Mouse (Mus musculus) liver, embryonic 14.5 days (tissue): ENCODE data around the gene Znhit3.

Source experiments
- CTCF ChIP-seq: IDR thresholded peaks from 2 replicates; pipeline ENCODE4 v1.5.1; 2016; ENCODE audit warnings: antibody characterized with exemption, low read depth, control low read depth
- EP300 ChIP-seq: IDR thresholded peaks from 2 replicates; pipeline ENCODE4 v1.6.1; 2016; ENCODE audit warnings: antibody characterized with exemption, low read depth

DNA sequence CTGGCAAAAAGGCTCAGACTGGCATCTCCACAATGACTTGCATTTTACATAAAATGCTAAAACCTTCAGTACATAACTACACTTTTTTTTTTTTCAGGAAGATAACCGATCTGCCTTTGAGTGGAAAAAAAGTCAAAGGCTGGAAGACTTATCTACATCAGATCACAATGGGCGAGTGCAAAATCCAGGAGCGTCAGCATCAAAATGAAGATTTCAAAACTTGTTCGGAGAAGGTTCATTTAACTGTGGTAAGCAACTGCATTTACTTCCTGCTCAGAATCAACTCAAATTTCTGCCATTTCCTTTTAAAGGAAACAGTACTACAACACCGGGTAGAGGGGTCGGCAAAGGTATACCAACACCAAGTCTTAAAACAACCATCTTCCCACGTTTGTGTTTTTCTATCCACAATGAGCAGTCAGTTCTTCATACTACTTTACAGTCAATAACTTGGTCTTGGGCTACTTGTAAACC is 47.3 kb downstream of the Znhit3 start:
- TF ChIP-seq CTCF, result no peak
- TF ChIP-seq EP300, result no peak
